Mouse (Mus musculus) ES-E14 (cell line): ENCODE measurements at regions not wholly inside any gene's neighbourhood (a gene's known extent, or its start where the extent isn't known, plus 50 kb on each side); places are given as distances from the start of the nearest gene placed in this dataset.

Experiments used
- DNase-seq: peaks from one replicate; pipeline ENCODE4 v3.0.0-alpha.2; 2013; ENCODE audit warnings: low read depth, low spot score
- H3K27ac ChIP-seq: 2 replicates; pipeline ENCODE4 v1.5.1; 2012; ENCODE audit warnings: low read depth, mild to moderate bottlenecking, low read length, moderate library complexity, mixed read lengths; ENCODE audit not compliant: poor library complexity, insufficient read depth, severe bottlenecking
- H3K36me3 ChIP-seq: 2 replicates; pipeline ENCODE4 v1.6.1; 2012; ENCODE audit warnings: mild to moderate bottlenecking, low read length, moderate library complexity, mixed read lengths; ENCODE audit not compliant: control insufficient read depth, poor library complexity, insufficient read depth, severe bottlenecking
- H3K4me1 ChIP-seq, 2 experiments: fragments of 150-350 bp in 1 of 2; sonication (generic) in 1 of 2; 2 replicates each; pipeline ENCODE4 v1.6.1; 2012; ENCODE audit warnings: low read length in 2 of 2, mild to moderate bottlenecking in 1 of 2, mixed read lengths in 1 of 2; ENCODE audit not compliant: control insufficient read depth in 2 of 2, insufficient read depth in 2 of 2, poor library complexity in 1 of 2
- H3K4me3 ChIP-seq, 2 experiments: fragments of 150-350 bp in 1 of 2; sonication (generic) in 1 of 2; 2 replicates each; pipeline ENCODE4 v1.5.1; 2012; ENCODE audit warnings: low read length in 2 of 2, low read depth in 1 of 2, mild to moderate bottlenecking in 1 of 2, mixed read lengths in 1 of 2; ENCODE audit not compliant: insufficient read depth in 1 of 2, poor library complexity in 1 of 2, severe bottlenecking in 1 of 2
- H3K9ac ChIP-seq: 2 replicates; pipeline ENCODE4 v1.6.1; 2012; ENCODE audit warnings: low read depth, mild to moderate bottlenecking, low read length, mixed read lengths; ENCODE audit not compliant: poor library complexity, insufficient read depth, severe bottlenecking
- H3K9me3 ChIP-seq: fragments of 150-350 bp; sonication (generic); 2 replicates; pipeline ENCODE4 v1.6.1; 2012; ENCODE audit warnings: low read depth, mild to moderate bottlenecking, low read length; ENCODE audit not compliant: control insufficient read depth, insufficient read depth
- CHD2 ChIP-seq: IDR thresholded peaks from 2 replicates; pipeline ENCODE4 v1.6.1; 2014; ENCODE audit warnings: mild to moderate bottlenecking, low read depth, low read length, inconsistent platforms
- HCFC1 ChIP-seq: IDR thresholded peaks from 2 replicates; pipeline ENCODE4 v1.6.1; 2012; ENCODE audit warnings: low read length, inconsistent platforms, borderline replicate concordance; ENCODE audit not compliant: insufficient read depth
- MAFK ChIP-seq: IDR thresholded peaks from 2 replicates; pipeline ENCODE4 v1.6.1; 2014; ENCODE audit warnings: mild to moderate bottlenecking, low read depth, low read length, inconsistent platforms; ENCODE audit not compliant: insufficient read depth
- ZC3H11A ChIP-seq: IDR thresholded peaks from 2 replicates; pipeline ENCODE4 v1.6.1; 2012; ENCODE audit warnings: low read depth, mild to moderate bottlenecking, inconsistent platforms, low read length, borderline replicate concordance
- ZNF384 ChIP-seq: IDR thresholded peaks from 2 replicates; pipeline ENCODE4 v1.6.1; 2012; ENCODE audit warnings: low read depth, low read length, inconsistent platforms
- in situ Hi-C, 2 experiments: fragments of 600-800 bp; cut with MboI; formaldehyde crosslinking; loops; one replicate each; pipeline ENCODE4 v1.15.1; 2025; ENCODE audit warnings: low sequenced_read_pairs in 2 of 2, inconsistent platforms in 1 of 2; ENCODE audit not compliant: unreplicated experiment in 2 of 2

DNA sequence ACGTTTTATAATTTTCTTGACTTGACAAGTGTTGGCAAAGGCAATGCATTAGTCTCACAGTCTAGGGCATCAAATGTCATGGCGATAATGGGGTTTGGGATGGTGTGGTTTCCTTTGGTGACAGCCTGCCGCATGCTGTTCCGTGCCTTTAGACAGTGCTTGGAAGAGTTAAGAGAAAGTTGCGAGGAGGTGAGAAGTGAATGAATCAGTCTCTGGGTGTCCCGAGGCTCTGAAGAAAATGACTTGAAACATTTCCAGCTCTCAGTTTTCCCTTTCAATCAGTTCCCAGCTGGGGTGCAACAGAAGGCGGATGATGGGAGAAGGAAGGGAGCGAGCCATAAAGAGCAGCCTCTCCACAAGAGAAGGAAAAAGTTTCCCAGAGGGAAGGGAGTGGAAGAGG is 211.0 kb upstream of the Pdcd1 start:
- Histone ChIP-seq H3K9ac (no peak overlapping the region), H3K27ac (no peak overlapping the region), H3K4me1 (no peaks in the 10 kb centered on the region), H3K9me3 (no peaks in the 10 kb centered on the region), H3K4me3 (no peak overlapping the region), H3K36me3 (no peaks in the 10 kb centered on the region)
- in situ Hi-C loops, result no loop called here
- TF ChIP-seq HCFC1, result no peak
- TF ChIP-seq MAFK, result no peak
- TF ChIP-seq CHD2, result no peak
- no peak for TF ChIP-seq ZC3H11A
- TF ChIP-seq ZNF384, result no peak
- DNase-seq, result no peak

DNA sequence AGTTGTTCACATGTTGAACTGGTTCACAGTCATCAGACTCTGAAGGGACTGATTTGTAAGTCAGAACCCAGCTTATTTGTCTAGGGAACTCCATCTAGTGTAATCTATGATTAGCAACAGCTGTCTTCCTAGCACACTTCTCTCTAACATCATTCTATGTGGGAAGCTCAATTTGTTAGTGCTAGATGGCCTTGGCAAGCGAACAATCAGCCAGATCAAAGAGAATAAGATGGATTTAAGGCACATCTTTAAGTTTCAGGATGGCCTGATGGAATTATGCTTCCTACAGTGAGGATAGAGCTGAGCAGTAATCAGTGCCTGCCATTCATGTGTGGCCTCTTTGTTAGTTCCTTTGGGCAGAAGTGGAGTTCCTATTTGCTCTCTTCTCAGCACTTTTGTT is 183.1 kb upstream of the Pdcd1 start:
- H3K27ac ChIP-seq, result no peak overlapping the region
- no peaks in the 10 kb centered on the region for H3K36me3 ChIP-seq
- no peak overlapping the region for H3K4me3 ChIP-seq
- no peak overlapping the region for H3K9ac ChIP-seq
- in situ Hi-C loops, result no loop called here
- TF ChIP-seq ZC3H11A (no peak), CHD2 (no peak), MAFK (no peak), HCFC1 (no peak)
- H3K4me1 ChIP-seq, result no peaks in the 10 kb centered on the region
- DNase-seq, result no peak
- H3K9me3 ChIP-seq, result no peaks in the 10 kb centered on the region

DNA sequence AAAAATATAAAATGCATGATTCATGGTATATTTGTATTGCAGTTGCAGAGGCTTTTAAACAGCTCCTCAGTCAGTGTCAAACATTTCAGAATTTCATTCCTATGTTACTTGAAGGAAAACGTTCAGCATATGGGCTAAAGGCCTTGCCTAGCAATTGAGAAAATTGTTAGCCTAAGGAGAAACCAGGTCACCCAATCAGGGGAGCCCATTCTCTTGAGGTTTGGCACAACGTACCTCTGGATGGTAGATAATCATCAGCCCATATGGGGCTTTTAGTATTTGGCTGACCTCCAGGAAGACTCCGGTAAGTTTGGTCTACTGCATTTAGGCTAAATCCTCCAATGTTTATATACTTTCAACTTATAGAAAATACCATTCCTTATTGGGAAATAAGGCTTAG is 168.7 kb upstream of the Pdcd1 start:
- Histone ChIP-seq H3K4me3 (no peak overlapping the region), H3K36me3 (no peaks in the 10 kb centered on the region), H3K9ac (no peak overlapping the region), H3K27ac (no peak overlapping the region), H3K9me3 (no peaks in the 10 kb centered on the region), H3K4me1 (no peaks in the 10 kb centered on the region)
- in situ Hi-C loops, result no loop called here
- TF ChIP-seq ZC3H11A, result no peak
- TF ChIP-seq MAFK, result no peak
- TF ChIP-seq HCFC1, result no peak
- no peak for TF ChIP-seq CHD2
- no peak for DNase-seq

DNA sequence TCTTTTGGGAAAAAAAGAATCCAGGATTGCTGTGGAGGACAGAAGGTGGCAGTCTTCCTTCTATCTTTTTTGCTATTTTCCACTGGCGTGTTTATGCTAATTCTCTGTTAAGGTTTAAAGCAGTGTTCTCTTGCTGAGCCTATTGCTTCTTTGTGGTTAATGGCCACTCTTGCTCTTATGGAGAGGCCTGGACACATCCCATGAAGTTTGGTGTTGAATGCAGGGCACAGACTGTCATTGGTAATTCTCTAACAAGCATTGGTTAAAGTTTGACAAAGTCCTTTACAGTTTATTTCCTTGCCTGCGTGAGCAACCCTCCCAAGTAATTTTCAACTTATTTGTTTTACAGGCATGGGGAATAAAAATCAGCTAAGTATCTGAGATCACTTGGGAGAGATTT is 165.1 kb upstream of the Pdcd1 start:
- no peaks in the 10 kb centered on the region for H3K9me3 ChIP-seq
- TF ChIP-seq MAFK, result no peak
- no peak for TF ChIP-seq CHD2
- TF ChIP-seq ZC3H11A, result no peak
- no peak for DNase-seq
- no peak overlapping the region for H3K4me3 ChIP-seq
- H3K27ac ChIP-seq, result no peak overlapping the region
- no peaks in the 10 kb centered on the region for H3K36me3 ChIP-seq
- H3K9ac ChIP-seq, result no peak overlapping the region
- no peaks in the 10 kb centered on the region for H3K4me1 ChIP-seq
- in situ Hi-C loops, result no loop called here

DNA sequence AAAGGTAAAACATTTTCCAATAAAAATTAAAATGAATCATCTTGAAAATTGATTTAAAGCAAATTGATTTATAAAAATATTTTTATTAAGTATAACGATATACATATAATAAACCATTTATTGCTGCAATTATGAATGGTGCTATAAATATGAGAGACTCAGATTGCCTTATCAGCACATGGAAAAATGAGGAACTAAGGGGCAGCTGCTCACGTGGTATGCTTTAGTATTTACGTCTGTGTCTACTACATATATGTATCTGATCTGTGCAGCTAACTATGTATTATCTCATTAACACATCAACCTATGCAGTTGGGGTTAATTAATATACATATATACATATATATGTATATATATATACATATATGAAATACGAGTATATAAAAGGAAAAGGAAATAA is 156.6 kb upstream of the Pdcd1 start:
- Histone ChIP-seq H3K4me1 (no peaks in the 10 kb centered on the region), H3K4me3 (no peak overlapping the region), H3K36me3 (no peaks in the 10 kb centered on the region), H3K9ac (no peak overlapping the region), H3K9me3 (no peaks in the 10 kb centered on the region), H3K27ac (no peak overlapping the region)
- DNase-seq, result no peak
- in situ Hi-C loops, result no loop called here
- TF ChIP-seq ZC3H11A (no peak), MAFK (no peak), ZNF384 (no peak), CHD2 (no peak), HCFC1 (no peak)
